Mouse (Mus musculus): ENCODE results near the gene Tbcel.

GRCm38 (mm10) chr9:42418786-42419185, 88.8 kb downstream of the Tbcel start:
- TF ChIP-seq CTCF (conservative IDR thresholded peaks at IDR 0.05; ENCODE audit: low read length): no peak
- no peak for TF ChIP-seq NANOG (IDR thresholded peaks at IDR 0.05; ENCODE audit: borderline replicate concordance, low read length)
